Mouse (Mus musculus) ES-Bruce4 (cell line): ENCODE data around the gene Gm21988.

Experiments used
- CTCF ChIP-seq: IDR thresholded peaks from one replicate; pipeline ENCODE4 v1.8.1; 2011; ENCODE audit warnings: low read depth, low read length
- EP300 ChIP-seq: IDR thresholded peaks from 2 replicates; pipeline ENCODE4 v1.6.1; 2011; ENCODE audit warnings: low read depth, low read length; ENCODE audit not compliant: insufficient read depth
- POLR2A ChIP-seq: IDR thresholded peaks from one replicate; pipeline ENCODE4 v1.8.1; 2011; ENCODE audit warnings: low read length; ENCODE audit not compliant: insufficient read depth

GRCm38 (mm10) chr11:70223724-70224123, 15.9 kb downstream of the Gm21988 start:
- TF ChIP-seq EP300 (no peak), POLR2A (no peak), CTCF (no peak)
